ENCODE assay signal across 17 mouse cellular contexts in genomic region chr10:9294620-9295019, GRCm38 (mm10).
"Had no signal": no experiment of that assay in that cellular context is flagged by ENCODE, and none has a peak within 500 bp of the region (broad histone marks: within the 10 kb centered on the region; RNA-seq: fewer than 3 reads in every experiment).

No protein-coding gene starts in this region.

- H3K36me3 ChIP-seq: liver, embryonic 12.5 days; midbrain, embryonic 13.5 days; midbrain, embryonic 15.5 days; neural tube, embryonic 13.5 days had no signal

- H3K9me3 ChIP-seq: liver, embryonic 12.5 days; midbrain, embryonic 13.5 days; midbrain, embryonic 15.5 days; neural tube, embryonic 13.5 days had no signal

- H3K4me2 ChIP-seq: liver, embryonic 12.5 days; lung, embryonic 14.5 days; midbrain, embryonic 11.5 days; midbrain, embryonic 13.5 days; midbrain, embryonic 15.5 days; neural tube, embryonic 13.5 days had no signal

- H3K27me3 ChIP-seq: liver, embryonic 12.5 days; midbrain, embryonic 13.5 days; midbrain, embryonic 15.5 days; neural tube, embryonic 13.5 days had no signal

- DNase-seq: lung, adult 18-20 months; lung, postnatal 10 days; lung, postnatal 4 days; retina, postnatal 1 day; right cerebral cortex, adult 18-20 months; right cerebral cortex, postnatal 25 days; spleen, adult 18-20 months; thymus, adult 18-20 months; thymus, postnatal 14 days; thymus, postnatal 36 days had no signal

- H3K9ac ChIP-seq: liver, embryonic 12.5 days; liver, embryonic 14.5 days; lung, embryonic 14.5 days; midbrain, embryonic 13.5 days; midbrain, embryonic 15.5 days; neural tube, embryonic 13.5 days had no signal

- H3K4me1 ChIP-seq: liver, embryonic 12.5 days had no signal

- H3K4me3 ChIP-seq: liver, embryonic 12.5 days; midbrain, embryonic 13.5 days; midbrain, embryonic 15.5 days; neural tube, embryonic 13.5 days had no signal

- H3K27ac ChIP-seq: liver, embryonic 12.5 days; liver, embryonic 14.5 days; midbrain, embryonic 13.5 days; midbrain, embryonic 15.5 days; neural tube, embryonic 13.5 days had no signal

- ATAC-seq: liver, embryonic 12.5 days; midbrain, embryonic 13.5 days; midbrain, embryonic 15.5 days had no signal
